Mouse (Mus musculus): ENCODE data around the gene Zmiz1.

Zmiz1 gene

DNA sequence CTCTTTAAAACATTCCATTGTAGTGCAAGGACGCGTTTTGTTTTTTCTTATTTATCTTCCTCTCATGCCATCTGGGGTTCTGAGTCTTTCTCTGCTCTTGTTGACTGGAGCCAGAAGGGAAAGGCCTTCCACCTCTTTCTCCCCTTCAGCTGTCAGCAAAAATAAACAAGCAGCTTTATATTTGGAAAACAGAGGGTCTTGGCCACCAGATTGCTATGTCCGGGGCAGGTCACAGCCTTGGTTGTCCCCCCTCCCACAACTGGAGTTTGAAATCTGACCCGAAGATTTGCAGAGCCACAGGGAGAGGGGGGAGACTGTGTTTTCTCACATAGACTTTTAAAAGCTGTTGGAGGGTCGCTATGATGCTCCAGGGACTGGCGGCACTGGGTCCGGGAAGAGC is 96.9 kb downstream of the Zmiz1 start:
- no peak for DNase-seq (ENCODE audit: low spot score in 2 of 2)

DNA sequence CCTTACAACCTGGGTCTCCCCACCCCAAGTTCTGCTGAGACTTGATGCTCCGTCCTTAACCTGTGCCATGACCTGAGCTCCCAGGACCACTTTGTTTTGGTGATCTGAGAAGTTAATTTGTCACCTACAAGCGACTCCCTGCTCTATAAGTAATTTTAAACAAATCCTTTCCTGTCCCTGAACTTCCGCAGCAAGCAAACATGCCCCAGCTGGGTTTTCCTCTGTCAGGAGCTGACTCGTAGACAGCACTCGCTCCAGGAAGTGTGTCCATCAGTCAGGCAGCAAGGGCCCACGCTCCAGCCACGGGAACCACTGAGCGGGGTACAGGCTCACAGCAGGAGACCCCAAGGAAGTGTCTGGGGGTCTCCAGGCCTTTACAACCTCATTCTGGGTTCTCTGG is 98.0 kb downstream of the Zmiz1 start:
- DNase-seq (ENCODE audit: low spot score in 2 of 2): no peak

DNA sequence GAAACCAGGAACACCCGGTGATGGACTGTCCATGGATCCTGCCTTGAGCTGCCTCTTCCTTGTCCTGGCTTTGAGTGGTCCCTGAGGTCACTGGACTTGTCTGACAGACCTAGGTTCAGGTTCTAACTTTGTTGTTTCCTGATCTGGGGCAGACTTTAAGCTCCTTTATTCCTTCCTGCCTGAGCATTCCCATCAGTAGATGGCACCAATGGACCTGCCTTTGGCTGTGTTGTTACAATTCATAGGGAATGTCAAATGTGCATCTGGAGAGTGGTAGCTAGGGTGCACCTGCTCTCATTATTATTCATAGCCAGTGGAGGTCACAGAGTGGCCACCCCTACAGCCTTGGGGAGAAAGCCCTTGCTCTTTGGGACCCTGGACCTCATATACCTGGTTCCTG is 99.5 kb downstream of the Zmiz1 start:
- DNase-seq (ENCODE audit: low spot score in 2 of 2): no peak

DNA sequence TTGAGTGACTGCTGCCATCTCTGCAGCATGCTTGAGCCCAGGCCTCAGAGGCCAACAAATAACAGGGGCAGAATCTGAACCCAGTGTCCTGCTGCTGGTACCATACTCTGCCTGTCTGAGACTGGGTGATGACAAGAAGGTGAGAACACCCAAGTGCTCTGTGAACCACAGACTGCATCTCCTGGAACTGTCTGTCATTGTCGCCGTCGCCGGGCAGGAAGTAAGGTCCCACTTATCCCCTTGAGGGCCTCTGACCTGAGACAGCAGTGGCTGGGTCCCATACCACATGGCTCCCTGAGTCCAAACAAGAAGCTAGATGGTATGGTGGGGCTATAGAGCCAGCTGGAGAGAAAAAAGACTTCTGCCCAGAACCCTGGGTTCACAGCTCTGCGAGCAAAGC is 100.9 kb downstream of the Zmiz1 start:
- peak in 1 of 2 experiments; percentile 50 for DNase-seq (ENCODE audit: low spot score in 2 of 2)

DNA sequence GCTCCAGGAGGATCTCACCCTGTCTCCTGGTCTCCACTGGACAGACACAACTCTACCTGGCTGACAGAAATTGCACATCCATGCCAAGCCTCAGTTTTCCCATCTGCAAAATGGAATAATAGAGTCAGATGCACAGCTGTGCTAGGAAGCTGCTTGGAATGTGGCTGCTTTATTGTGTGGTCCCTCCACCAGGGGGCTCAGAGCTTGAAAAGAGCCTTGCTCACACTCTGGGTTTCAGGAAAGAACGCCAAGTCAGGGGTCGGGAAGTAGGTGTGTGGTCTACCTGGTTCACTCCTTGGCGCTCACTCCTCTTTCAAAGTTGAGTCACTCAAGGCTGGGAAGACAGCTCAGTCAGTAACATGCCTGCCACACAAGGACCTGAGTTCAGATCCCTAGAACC is 101.9 kb downstream of the Zmiz1 start:
- DNase-seq (ENCODE audit: low spot score in 2 of 2): no peak

DNA sequence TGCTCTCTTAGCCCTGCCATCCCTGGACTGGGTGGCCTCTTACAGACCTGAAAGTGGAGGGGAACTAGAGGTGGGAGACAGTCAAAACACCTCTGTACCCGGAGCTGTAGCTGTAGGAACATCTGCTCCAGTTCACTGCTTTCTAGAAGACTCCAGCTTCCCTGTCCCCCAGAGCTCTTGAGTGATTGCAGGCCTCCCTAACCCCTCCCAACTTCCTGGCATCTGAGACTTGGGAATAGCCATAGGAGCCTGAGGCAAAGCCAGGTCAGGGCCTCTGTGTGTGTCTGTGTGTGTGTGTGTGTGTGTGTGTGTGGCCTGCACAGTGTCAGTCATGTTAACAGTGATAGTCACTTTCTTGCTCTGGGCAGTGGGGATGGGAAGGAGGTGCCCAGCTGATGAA is 102.7 kb downstream of the Zmiz1 start:
- no peak for DNase-seq (ENCODE audit: low spot score in 2 of 2)

DNA sequence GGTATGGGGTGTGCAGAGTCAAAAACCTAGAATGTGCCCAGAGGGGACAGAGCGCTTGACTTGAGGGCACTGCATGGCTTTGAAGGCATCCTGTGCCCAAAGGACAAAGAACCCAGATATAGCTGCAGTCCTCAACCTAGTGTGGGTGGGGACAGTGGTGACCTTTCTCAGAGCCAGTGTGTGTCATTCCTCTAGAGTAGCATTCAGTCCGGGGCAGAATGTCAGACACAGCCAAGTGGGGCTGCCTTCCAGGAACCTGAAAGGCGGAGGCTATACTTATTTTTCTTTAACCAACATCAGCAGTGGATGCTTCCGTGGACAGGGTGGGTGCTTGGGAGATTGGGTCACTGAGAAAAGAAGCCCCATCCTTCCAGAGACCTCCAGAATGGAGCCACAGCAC is 103.5 kb downstream of the Zmiz1 start:
- no peak for DNase-seq (ENCODE audit: low spot score in 2 of 2)

DNA sequence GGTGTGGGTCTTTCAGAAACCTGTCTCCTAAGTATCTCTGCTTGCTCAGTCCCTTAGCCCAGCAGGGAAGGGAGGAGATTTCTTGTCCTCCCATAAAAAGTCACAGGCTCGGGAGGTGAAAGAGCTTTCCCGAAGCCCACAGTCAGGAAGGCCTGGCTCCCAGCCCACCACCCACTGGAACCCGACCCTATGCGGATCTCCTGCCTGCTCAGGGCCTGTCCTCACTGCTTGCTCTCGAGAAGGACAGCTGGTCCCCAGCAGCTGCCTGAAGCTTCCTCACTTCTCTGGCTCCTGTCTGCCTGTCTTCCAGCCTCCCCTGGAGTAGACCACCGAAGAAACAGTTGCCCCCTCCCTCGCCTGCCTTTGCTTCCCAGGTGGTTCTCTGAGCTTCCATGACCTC is 103.9 kb downstream of the Zmiz1 start:
- DNase-seq (ENCODE audit: low spot score in 2 of 2): no peak

DNA sequence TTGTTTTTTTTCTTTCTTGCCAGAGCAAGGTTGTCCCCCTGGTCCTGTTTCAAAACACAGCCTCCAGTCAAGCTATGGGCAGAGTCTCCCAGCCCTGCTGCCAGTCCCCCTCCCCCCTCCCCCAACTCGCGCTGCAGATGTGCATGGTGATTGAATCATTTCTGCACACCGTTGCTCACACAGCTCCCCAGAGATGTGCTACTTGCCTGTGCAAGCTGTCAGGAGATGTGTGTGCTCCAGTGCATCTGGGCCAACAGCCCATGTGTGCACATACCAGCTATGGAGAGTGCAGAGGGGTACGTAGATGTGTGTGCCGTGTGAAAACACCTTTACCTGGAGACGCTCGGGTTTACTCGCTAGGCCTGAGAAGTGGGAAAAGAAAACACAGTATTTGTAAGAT is 105.6 kb downstream of the Zmiz1 start:
- no peak for DNase-seq (ENCODE audit: low spot score in 2 of 2)

DNA sequence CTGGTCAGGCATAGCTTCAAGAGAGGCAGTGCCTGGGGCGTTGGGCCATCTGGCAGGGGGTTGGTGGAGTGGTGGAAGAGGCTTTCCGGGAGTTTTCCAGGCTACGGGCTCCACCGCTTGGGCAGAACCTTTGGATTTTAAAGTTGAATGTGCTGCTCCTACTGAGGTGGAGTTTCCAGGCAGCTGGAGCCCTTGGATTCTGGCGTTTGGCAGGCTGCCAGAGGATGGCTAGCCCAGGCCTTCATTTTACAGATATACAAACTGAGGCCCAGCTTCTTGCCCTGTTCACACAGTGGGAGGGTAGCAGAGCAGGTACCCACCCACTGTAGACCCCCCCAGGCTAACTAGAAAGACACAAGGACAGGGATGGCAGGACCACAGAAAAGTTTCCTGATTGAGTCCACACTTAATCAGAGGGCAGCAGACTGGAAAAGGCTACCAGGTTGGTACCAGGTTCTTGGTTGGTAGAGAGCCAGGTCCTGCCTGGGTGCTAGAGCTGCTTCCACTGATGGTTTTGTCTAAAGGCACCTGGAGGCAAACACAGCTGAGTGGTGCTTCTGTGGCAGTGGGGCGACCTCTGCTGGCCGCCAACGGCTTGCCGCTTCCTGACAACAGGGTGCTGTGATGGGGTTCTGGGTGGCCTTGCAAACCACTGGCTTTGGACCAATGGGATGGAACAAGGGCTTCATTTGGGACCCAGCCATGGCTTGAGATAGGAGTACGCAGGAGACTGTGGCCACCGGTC is 106.5 kb downstream of the Zmiz1 start:
- peak; percentile 72 to 86 for DNase-seq (ENCODE audit: low spot score in 2 of 2)

DNA sequence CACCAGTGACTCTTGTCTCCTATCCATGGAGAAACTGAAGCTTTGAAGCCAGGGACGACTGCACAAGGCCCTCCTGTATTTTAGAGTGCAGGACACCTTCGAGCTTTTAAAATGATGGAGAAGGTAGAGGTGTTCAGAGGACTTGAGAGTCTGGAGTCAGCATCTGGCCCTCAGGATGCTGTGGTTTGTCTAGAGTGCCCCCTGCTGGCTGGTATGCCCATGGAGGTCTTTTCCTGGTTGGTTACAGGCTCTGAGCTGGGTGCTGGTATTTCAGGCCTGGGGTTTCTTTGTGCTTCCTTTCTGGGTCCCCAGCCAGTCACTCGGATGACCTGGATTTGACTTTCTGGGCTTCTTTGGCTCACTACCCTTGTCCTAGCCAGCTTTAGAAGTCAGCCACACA is 108.3 kb downstream of the Zmiz1 start:
- peak; percentile 46 to 81 for DNase-seq (ENCODE audit: low spot score in 2 of 2)

DNA sequence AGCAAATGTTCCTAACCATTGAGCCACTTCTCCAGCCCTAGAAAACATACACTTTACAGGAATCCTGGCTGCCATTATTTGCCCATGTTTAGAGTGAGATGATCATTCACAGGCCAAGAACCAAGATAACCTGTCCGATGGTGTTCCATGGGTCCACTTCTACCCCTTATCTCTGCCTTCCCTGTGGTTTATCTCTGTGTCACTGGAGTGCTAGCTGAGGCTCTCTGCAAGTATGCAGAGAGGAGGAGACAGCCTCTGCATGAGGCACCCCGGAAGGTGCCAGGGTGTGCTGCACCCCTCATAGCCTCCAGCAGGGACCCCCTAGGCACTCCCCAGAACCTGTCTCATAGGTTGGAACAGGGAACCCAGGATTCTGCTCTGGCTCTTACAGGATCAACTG is 108.9 kb downstream of the Zmiz1 start:
- DNase-seq (ENCODE audit: low spot score in 2 of 2): no peak

DNA sequence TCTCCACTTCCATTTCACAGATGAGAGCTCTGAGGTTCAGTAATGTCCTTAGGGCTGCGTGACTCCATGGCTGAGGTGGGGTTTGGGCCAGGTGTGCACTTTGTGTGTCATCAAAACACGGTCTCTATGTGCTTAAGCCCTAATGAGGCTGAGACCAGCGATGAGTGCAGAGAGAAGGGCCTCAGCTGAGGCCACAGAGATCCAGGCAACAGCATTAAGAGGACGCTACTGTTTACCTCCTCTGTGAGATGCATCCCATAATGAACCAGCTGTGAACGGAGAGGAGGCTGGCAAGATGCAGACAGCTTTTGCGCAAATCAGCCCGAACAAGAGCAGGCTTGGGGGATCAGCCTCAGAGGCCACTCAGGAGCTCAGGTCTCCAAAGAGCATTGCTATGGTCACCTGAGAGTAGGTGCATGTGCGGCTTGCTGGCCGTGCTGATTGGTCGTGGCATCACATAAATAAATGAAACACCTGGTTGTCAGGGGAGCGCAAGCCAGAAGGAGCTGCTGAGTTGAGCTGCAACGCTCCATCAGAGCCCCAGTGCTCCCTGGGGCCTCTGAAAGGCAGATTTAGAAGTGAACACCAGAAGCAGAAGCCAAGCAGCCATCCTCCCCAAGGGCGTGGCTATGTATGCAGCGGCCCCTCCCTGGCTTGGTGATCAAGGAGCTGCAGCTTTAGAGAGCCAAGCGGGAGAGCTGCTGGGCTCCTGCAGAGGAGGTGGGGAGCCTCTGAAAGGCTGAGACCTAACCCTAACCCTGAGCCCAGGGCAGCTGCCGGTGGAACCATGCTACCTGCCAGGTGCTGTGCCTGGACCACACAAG is 115.3 kb downstream of the Zmiz1 start:
- DNase-seq (ENCODE audit: low spot score in 2 of 2): no peak

DNA sequence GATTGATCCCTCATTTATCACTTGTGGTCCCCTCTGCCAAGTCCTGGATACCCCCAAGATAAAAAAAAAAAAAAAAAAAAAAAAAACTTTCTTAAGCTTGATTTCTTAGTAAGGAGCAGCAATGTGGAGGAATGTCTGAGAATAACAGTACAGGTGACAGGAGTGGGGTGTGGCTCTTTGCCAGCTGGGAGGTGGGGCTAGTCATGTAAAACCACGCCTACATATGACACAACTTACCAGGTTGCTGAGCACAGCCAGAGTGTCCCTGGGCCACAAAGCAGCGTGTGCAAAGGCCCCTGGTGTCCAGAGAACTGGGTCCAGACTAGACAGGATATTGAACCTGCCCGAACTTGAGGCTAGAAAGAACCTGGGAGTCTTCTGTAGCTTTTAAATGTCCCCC is 117.7 kb downstream of the Zmiz1 start:
- DNase-seq (ENCODE audit: low spot score in 2 of 2): no peak

DNA sequence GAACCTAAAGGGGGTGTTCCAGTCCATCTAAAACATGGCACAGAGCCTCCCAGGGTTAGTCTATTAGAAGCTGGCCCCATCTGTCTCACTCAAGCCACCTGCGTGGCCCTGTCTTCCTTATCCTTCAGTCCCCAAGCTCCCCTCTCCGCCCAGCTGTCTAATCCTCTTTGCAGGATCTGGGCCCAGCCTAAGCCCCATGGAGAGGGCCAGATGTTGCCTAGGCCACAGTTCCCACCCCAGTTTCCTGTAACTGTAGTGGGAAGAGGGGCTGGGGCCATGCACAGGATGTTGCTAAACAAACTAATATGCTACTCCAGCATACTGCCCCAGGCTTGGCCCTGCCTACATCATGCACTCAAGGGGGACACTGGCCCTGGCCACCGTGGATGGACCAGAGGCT is 118.4 kb downstream of the Zmiz1 start:
- no peak for DNase-seq (ENCODE audit: low spot score in 2 of 2)

DNA sequence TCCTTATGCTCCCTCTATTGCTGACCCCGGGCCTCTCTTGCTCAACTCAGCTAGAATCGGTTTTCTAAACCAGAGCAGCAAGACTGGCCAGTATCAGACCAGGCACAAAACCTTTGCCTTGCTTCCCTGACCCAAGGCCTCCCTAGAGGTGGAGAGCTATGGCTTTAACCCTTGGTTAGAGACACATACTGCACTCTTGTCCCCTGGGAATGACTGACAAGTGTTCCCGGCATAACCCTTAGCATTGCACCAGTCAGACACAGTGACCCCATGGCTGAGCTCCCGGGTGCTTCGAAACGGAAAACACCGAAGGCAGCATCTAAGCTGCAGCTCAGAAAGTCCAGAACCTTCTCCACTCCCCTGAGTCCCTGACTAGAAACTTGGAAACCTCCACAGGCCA is 120.6 kb downstream of the Zmiz1 start:
- no peak for DNase-seq (ENCODE audit: low spot score in 2 of 2)

DNA sequence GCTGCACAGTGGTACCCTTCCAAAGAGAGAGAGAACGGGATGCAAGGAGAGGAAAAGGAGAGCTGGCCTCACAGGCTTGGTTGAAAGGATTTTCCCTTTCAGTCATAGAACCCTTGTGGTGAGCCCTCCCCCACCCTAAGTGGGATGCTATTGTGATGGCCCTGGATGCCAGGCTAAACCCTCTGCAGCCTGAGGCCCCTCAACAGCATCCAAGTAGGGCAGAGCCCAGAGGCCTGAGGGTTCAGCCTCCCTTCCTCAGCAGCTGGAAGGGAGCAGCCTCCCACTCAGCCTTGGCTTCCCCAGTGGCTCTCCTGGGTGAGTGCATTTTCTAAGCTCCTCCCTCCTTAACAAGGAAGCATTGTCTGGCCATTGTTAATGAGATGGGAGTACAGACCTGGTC is 121.4 kb downstream of the Zmiz1 start:
- DNase-seq (ENCODE audit: low spot score in 2 of 2): no peak

DNA sequence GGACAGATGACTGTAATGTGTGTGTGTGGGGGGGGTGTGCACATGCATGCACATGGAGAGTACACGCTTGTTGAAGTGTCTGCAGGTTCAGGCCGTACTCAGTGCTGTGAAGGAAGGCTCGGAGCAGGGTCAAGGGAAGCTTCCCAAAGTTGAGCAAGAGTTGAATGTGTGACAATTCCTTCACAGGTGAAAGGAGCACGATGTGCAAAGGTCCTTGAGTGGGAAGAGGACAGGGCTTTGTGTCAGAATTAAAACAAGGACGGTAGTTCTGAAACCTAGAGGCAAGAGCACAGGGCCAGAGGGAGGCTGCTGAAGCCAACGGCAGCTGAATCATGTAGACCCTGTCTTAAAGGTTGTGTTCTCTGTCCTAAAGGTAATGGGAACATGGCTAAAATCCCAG is 123.6 kb downstream of the Zmiz1 start:
- DNase-seq (ENCODE audit: low spot score in 2 of 2): no peak

DNA sequence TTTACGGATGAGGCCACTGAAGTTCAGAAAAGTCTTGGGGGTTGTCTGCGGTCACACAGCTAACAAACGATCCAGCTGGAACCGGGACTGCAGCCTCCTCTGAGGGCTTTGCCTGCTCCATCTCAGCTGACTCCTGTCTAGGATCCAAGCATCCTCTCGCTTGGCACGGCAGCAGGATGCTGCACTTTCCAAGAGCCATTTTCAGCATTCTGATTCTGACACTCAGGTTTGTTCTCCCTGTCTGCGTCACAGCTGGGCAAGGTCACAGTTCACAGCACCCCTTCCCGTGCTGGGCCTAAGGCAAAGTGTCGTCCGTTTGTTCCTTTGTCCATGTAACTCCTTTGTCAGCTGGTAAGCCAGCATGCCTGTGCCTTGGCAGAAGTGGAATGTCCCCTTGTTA is 124.9 kb downstream of the Zmiz1 start:
- DNase-seq (ENCODE audit: low spot score in 2 of 2): no peak

DNA sequence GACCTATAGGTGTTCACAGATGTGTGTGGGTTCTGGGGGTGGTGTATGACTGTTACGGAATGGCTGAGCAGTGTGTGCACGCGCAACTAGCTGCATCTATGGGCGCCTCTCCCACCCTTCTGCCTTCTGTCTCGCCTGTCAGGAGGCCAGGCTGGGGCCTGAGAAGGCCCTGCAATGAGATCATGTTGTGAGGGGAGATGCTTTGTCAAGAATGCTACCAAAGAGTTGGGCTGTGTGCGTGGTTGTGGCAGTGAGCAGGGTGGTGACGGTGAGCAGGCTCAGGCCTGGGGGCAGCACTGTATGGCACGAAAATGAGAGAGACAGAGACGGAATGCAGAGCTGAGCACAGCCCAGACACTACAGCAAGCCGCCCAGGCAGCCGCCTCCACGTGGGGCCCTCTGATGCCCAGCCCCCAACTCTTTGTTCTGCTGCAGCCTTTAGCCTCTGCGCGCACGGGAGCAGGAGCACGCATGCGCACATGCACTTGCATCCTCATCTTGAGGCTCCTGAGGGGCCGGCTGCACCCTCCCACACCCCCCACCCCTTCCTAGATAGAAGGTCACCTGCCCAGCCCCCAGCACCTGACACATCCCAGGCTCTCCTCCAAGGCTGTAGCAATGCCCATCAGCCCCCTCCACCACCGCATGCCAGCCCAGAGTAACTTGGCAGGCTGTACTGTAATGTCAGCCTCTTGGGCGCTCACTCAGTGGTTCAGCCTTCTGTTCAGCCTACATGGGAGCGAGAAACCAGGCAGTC is 126.7 kb downstream of the Zmiz1 start:
- DNase-seq (ENCODE audit: low spot score in 2 of 2): no peak

DNA sequence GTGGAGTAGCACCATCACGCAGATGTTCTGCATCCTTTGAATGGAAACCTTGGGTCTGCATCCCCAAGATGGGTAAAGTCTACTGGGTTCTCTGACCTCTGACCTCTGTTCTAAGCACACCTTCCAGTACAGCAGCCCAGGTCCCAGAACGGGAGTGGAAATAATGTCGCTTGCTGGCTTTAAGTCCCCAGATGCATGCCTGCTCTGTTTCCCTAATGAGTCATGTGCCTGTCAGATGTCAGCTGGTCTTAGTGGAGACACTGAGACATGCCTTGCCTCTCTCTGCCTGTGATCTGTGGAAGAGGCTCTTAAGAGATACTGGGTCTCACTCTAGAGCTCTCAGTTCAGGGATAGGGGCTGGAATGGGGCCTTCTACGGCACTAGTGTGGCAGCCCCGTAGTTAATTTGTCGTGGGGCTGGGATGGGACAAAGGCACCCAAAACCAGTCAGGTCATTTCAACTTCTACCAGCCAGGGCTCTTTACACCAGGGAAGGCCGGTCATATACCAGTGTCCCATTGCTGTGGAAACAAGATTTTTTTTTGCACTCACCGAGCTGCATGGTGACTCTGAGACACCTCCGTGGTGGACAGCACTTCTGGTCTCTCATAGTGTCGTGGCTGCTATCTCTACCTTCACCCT is 128.0 kb downstream of the Zmiz1 start:
- no peak for DNase-seq (ENCODE audit: low spot score in 2 of 2)

DNA sequence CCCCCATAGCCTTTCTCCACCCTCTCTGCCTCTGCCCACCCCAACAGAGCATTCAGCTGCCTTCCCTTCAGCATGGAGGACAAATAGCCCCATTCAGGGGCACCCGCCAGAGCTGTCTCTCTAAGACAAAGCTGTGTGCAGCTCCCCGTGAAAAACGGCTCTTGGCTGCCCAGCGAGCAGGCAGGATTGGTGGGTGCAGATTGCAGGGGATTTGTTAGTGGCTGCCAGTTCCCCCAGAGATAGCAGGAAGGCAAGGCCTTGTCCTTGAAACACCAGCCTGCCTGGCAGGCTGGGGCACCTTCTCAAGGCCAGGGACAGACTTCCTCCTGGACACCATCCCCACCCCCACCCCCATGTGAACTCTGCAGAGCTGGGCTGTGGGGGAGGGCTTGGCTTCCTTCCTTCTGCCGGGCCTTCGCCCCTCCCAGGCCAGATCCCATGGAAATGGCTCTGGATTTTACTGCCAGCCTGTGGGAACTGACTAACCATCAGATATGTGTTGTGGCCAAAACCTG is 128.6 kb downstream of the Zmiz1 start:
- DNase-seq (ENCODE audit: low spot score in 2 of 2): no peak

Data from spleen, postnatal 10 days (tissue).